Mouse (Mus musculus): ENCODE data around the gene Zfand3. TPM values are rescaled to one million over a fixed set of nuclear protein-coding genes. Genes with fewer than 3 reads are reported as not detected.

Zfand3 gene
- polyA plus RNA-seq, 1 experiment from 2014 or later, result 47.2 TPM

- no peaks in the 10 kb centered on the region for H3K9me3 ChIP-seq (ENCODE audit: control insufficient read depth, low read depth, low read length)
- H3K4me2 ChIP-seq (replicated peaks; ENCODE audit: low read depth, low read length), result no peak overlapping the region
- H3K27me3 ChIP-seq (ENCODE audit: control insufficient read depth, insufficient read depth, low read length), result no peaks in the 10 kb centered on the region
- WGBS, result 90% methylated on average over 1 of the region's 1 CpGs
- ATAC-seq (ENCODE audit: insufficient number of reproducible peaks, insufficient read depth, low FRiP score, low read depth), result no peak
- H3K27ac ChIP-seq (ENCODE audit: low read length), result no peak overlapping the region
- H3K36me3 ChIP-seq (ENCODE audit: control insufficient read depth, insufficient read depth, low read length), result peaks cover 4% of the 10 kb centered on the region; the same call in 1 of the 2 replicates
- H3K4me3 ChIP-seq (ENCODE audit: low read depth, low read length), result no peak overlapping the region
- no peak overlapping the region for H3K9ac ChIP-seq (replicated peaks; ENCODE audit: low read depth, low read length)
- H3K4me1 ChIP-seq (ENCODE audit: control insufficient read depth, insufficient read depth, low read length), result no peaks in the 10 kb centered on the region
These were observed 173.9 kb downstream of the Zfand3 start for GRCm38 (mm10) chr17:30178402-30178801.

GRCm38 (mm10) chr17:30180197-30180596 is 175.7 kb downstream of the Zfand3 start:
- Histone ChIP-seq H3K27ac (ENCODE audit: low read length) (no peak overlapping the region), H3K4me2 (replicated peaks; ENCODE audit: low read depth, low read length) (no peak overlapping the region), H3K9ac (replicated peaks; ENCODE audit: low read depth, low read length) (no peak overlapping the region), H3K9me3 (ENCODE audit: control insufficient read depth, low read depth, low read length) (no peaks in the 10 kb centered on the region), H3K4me1 (ENCODE audit: control insufficient read depth, insufficient read depth, low read length) (no peaks in the 10 kb centered on the region), H3K27me3 (ENCODE audit: control insufficient read depth, insufficient read depth, low read length) (no peaks in the 10 kb centered on the region), H3K36me3 (ENCODE audit: control insufficient read depth, insufficient read depth, low read length) (peaks cover 4% of the 10 kb centered on the region; the same call in 1 of the 2 replicates), H3K4me3 (ENCODE audit: low read depth, low read length) (no peak overlapping the region)
- WGBS, result 92% methylated on average over 6 of the region's 6 CpGs
- no peak for ATAC-seq (ENCODE audit: insufficient number of reproducible peaks, insufficient read depth, low FRiP score, low read depth)

GRCm38 (mm10) chr17:30181554-30181953 is 177.0 kb downstream of the Zfand3 start:
- no peaks in the 10 kb centered on the region for H3K4me1 ChIP-seq (ENCODE audit: control insufficient read depth, insufficient read depth, low read length)
- 88% methylated on average over 4 of the region's 4 CpGs for WGBS
- no peak overlapping the region for H3K4me2 ChIP-seq (replicated peaks; ENCODE audit: low read depth, low read length)
- no peaks in the 10 kb centered on the region for H3K9me3 ChIP-seq (ENCODE audit: control insufficient read depth, low read depth, low read length)
- H3K9ac ChIP-seq (replicated peaks; ENCODE audit: low read depth, low read length), result no peak overlapping the region
- H3K36me3 ChIP-seq (ENCODE audit: control insufficient read depth, insufficient read depth, low read length), result peaks cover 4% of the 10 kb centered on the region; the same call in 1 of the 2 replicates
- no peak overlapping the region for H3K4me3 ChIP-seq (ENCODE audit: low read depth, low read length)
- H3K27ac ChIP-seq (ENCODE audit: low read length), result no peak overlapping the region
- H3K27me3 ChIP-seq (ENCODE audit: control insufficient read depth, insufficient read depth, low read length), result no peaks in the 10 kb centered on the region
- no peak for ATAC-seq (ENCODE audit: insufficient number of reproducible peaks, insufficient read depth, low FRiP score, low read depth)

DNA sequence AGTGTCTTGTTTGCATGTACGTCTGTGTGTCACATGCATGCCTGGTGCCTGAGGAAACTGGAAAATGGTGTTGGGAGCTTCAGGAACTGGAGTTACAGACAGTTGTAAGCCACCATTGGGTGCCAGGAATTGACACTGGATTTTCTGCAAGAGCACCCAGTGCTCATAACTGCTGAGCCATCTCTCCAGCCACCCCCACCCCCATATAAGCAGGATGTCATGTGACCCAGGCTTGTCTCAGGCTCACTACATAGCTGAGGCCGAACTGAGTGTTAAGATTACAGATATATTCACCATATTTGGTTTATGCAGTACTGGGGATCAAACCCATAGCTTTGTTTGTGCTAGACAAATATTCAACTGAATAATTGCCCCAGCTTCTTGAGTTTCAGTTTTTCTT is 177.5 kb downstream of the Zfand3 start:
- WGBS, result 64% methylated on average over 2 of the region's 2 CpGs
- Histone ChIP-seq H3K27me3 (ENCODE audit: control insufficient read depth, insufficient read depth, low read length) (no peaks in the 10 kb centered on the region), H3K36me3 (ENCODE audit: control insufficient read depth, insufficient read depth, low read length) (peaks cover 4% of the 10 kb centered on the region; the same call in 1 of the 2 replicates), H3K4me3 (ENCODE audit: low read depth, low read length) (no peak overlapping the region), H3K9ac (replicated peaks; ENCODE audit: low read depth, low read length) (no peak overlapping the region), H3K9me3 (ENCODE audit: control insufficient read depth, low read depth, low read length) (no peaks in the 10 kb centered on the region), H3K4me1 (ENCODE audit: control insufficient read depth, insufficient read depth, low read length) (no peaks in the 10 kb centered on the region), H3K4me2 (replicated peaks; ENCODE audit: low read depth, low read length) (no peak overlapping the region), H3K27ac (ENCODE audit: low read length) (no peak overlapping the region)
- no peak for ATAC-seq (ENCODE audit: insufficient number of reproducible peaks, insufficient read depth, low FRiP score, low read depth)

GRCm38 (mm10) chr17:30183561-30183960 is 179.0 kb downstream of the Zfand3 start:
- Histone ChIP-seq H3K27ac (ENCODE audit: low read length) (no peak overlapping the region), H3K4me2 (replicated peaks; ENCODE audit: low read depth, low read length) (no peak overlapping the region), H3K4me3 (ENCODE audit: low read depth, low read length) (no peak overlapping the region), H3K27me3 (ENCODE audit: control insufficient read depth, insufficient read depth, low read length) (no peaks in the 10 kb centered on the region), H3K4me1 (ENCODE audit: control insufficient read depth, insufficient read depth, low read length) (peaks cover 10% of the 10 kb centered on the region), H3K36me3 (ENCODE audit: control insufficient read depth, insufficient read depth, low read length) (no peaks in the 10 kb centered on the region), H3K9ac (replicated peaks; ENCODE audit: low read depth, low read length) (no peak overlapping the region), H3K9me3 (ENCODE audit: control insufficient read depth, low read depth, low read length) (no peaks in the 10 kb centered on the region)
- 92% methylated on average over 6 of the region's 6 CpGs for WGBS
- no peak for ATAC-seq (ENCODE audit: insufficient number of reproducible peaks, insufficient read depth, low FRiP score, low read depth)

DNA sequence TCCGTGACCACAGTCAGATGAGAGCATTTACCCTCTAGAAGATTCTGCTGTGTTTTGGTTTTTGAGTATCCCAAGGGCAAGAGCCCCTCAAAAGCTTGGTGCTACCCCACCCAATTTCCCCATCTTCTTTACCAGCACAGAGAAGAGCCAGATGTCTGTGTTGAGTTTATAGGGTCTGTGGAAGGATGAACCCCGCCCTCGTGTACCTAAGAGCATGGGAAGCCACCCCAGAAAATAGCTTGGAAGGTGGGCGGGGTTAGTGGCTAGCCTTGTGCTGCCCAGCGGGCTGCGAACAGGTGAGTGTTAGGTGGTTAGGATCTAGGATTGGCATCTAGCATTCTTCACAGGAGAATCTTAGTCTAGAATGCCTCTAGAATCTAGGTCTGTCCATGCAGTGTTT is 182.6 kb downstream of the Zfand3 start:
- H3K9ac ChIP-seq (replicated peaks; ENCODE audit: low read depth, low read length), result no peak overlapping the region
- peaks cover 13% of the 10 kb centered on the region for H3K4me1 ChIP-seq (ENCODE audit: control insufficient read depth, insufficient read depth, low read length)
- no peaks in the 10 kb centered on the region for H3K27me3 ChIP-seq (ENCODE audit: control insufficient read depth, insufficient read depth, low read length)
- no peak for ATAC-seq (ENCODE audit: insufficient number of reproducible peaks, insufficient read depth, low FRiP score, low read depth)
- WGBS, result 77% methylated on average over 6 of the region's 6 CpGs
- H3K9me3 ChIP-seq (ENCODE audit: control insufficient read depth, low read depth, low read length), result no peaks in the 10 kb centered on the region
- no peaks in the 10 kb centered on the region for H3K36me3 ChIP-seq (ENCODE audit: control insufficient read depth, insufficient read depth, low read length)
- no peak overlapping the region for H3K27ac ChIP-seq (ENCODE audit: low read length)
- H3K4me2 ChIP-seq (replicated peaks; ENCODE audit: low read depth, low read length), result no peak overlapping the region
- no peak overlapping the region for H3K4me3 ChIP-seq (ENCODE audit: low read depth, low read length)

DNA sequence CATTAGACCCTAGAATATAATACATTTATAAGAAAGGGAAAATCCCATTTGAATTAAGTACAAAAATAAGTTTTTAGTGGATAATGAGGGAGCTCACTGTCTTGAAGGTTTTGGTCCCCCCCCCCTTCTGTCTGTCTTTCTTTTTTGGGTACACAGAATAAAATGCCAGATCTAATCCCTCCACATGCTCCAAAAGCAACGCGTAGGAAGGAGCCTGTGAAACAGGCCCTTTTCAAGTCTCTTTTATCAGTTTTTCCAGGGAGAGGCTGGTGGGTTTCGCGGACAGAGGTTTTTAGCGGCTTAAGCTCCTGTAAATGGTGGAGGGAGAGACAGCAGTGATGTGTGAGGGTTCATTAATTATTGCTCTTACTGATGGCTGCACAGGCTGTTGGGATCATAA is 183.0 kb downstream of the Zfand3 start:
- H3K4me3 ChIP-seq (ENCODE audit: low read depth, low read length), result no peak overlapping the region

DNA sequence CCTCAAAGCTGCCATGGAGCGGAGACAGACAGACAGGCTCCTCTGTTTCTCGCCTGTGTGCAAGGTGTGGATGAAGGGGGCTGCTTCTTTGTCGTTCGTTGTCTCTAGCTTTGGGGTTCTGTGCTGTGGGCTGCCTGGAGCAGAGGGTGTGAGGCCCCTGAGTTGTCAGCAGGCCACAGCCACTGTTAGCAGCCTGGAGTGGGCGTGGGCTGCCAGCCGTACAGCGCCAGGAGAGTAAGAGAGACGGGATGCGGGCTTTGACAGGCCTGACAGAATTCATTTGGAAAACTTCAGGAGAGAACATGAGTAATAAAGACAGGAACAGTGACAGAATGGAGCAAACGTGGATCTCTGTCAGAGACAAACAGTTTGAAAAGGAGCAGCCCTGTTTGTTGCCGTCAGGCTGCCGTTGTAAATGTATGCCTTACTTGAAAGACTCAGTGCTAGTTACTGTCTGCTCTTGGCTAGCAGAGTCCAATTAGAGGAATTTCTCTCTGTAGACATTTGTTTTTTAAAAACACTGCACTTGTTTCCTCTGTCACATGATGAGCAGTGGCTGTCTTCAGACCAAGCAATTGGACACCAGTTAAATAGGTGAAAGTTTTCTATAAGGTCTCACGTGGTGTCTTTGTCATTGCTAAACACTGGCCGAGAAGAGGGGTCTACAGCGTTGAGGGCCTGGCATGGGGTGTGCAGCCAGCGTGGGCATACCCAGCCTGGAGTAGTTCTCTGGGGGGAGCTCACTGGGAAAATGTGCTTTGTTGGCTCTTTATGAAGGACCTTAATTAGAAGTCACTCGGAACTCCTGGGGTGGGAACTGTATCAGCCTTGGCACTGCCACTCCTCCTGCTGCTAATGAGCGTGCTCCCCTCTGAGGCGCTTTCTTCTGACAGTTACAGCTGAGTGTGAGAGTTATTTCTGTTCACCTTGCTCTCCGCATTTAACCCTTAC is 183.8 kb downstream of the Zfand3 start:
- Histone ChIP-seq H3K4me1 (ENCODE audit: control insufficient read depth, insufficient read depth, low read length) (peaks cover 13% of the 10 kb centered on the region), H3K4me2 (replicated peaks; ENCODE audit: low read depth, low read length) (no peak overlapping the region), H3K9ac (replicated peaks; ENCODE audit: low read depth, low read length) (no peak overlapping the region), H3K9me3 (ENCODE audit: control insufficient read depth, low read depth, low read length) (no peaks in the 10 kb centered on the region), H3K4me3 (ENCODE audit: low read depth, low read length) (no peak overlapping the region), H3K27me3 (ENCODE audit: control insufficient read depth, insufficient read depth, low read length) (no peaks in the 10 kb centered on the region), H3K36me3 (ENCODE audit: control insufficient read depth, insufficient read depth, low read length) (peaks cover 5% of the 10 kb centered on the region; the same call in 1 of the 2 replicates), H3K27ac (ENCODE audit: low read length) (peak overlapping the region; percentile 39; the same call in 1 of the 2 replicates)
- WGBS, result 38% methylated on average over 20 of the region's 20 CpGs
- no peak for ATAC-seq (ENCODE audit: insufficient number of reproducible peaks, insufficient read depth, low FRiP score, low read depth)

More for the DNA sequence above, 183.0 kb downstream of the Zfand3 start:
- WGBS, result 31% methylated on average over 5 of the region's 5 CpGs
- no peaks in the 10 kb centered on the region for H3K27me3 ChIP-seq (ENCODE audit: control insufficient read depth, insufficient read depth, low read length)
- no peak overlapping the region for H3K27ac ChIP-seq (ENCODE audit: low read length)
- H3K9ac ChIP-seq (replicated peaks; ENCODE audit: low read depth, low read length), result no peak overlapping the region
- ATAC-seq (ENCODE audit: insufficient number of reproducible peaks, insufficient read depth, low FRiP score, low read depth), result no peak
- H3K4me1 ChIP-seq (ENCODE audit: control insufficient read depth, insufficient read depth, low read length), result peaks cover 13% of the 10 kb centered on the region
- H3K4me2 ChIP-seq (replicated peaks; ENCODE audit: low read depth, low read length), result no peak overlapping the region
- H3K36me3 ChIP-seq (ENCODE audit: control insufficient read depth, insufficient read depth, low read length), result peaks cover 2% of the 10 kb centered on the region; the same call in 1 of the 2 replicates
- no peaks in the 10 kb centered on the region for H3K9me3 ChIP-seq (ENCODE audit: control insufficient read depth, low read depth, low read length)
